Mouse (Mus musculus): ENCODE measurements around the gene Pgghg. TPM values are rescaled to one million over a fixed set of nuclear protein-coding genes. Genes with fewer than 3 reads are reported as not detected.

Pgghg gene
- polyA plus RNA-seq, 1 experiment, result 68.6 TPM

DNA sequence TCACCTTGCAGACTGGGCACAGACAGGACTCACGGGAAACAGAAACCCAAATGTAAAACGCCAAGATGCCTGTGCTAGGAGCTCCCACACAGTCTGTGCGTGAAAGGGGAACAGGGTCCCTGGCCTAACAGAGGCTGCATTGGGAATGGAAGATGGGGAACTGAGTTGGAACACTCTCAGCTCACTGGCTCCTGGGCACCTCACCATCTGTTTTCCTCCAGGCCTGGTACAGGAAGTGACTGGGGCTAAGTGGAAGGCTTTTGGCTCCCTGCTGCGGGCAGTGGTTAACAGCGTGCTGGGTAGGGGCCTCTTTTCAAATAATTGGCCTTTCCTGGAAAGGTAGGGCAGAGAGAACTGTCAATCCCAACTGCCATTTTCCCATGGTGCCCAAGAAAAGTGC, 49.4 kb downstream of the Pgghg start:
- no peak overlapping the region for H3K4me3 ChIP-seq (ENCODE audit: control insufficient read depth, insufficient read depth, low read length)
- DNase-seq, result no peak
- no peak overlapping the region for H3K27ac ChIP-seq (ENCODE audit: control insufficient read depth, insufficient read depth, low read length)
- H3K27me3 ChIP-seq (ENCODE audit: control insufficient read depth, insufficient read depth, low read length), result no peaks in the 10 kb centered on the region
- WGBS, result 29% methylated on average over 5 of the region's 5 CpGs
- no peaks in the 10 kb centered on the region for H3K36me3 ChIP-seq (ENCODE audit: control insufficient read depth, insufficient read depth, low read length)
- TF ChIP-seq POLR2A (IDR thresholded peaks at IDR 0.05; ENCODE audit: control insufficient read depth, extremely low read depth, insufficient read depth, low read length, poor library complexity) (no peak), CTCF (IDR thresholded peaks at IDR 0.05; ENCODE audit: borderline replicate concordance, control insufficient read depth, extremely low read depth, insufficient read depth, low read length, poor library complexity) (no peak)
- peaks cover 10% of the 10 kb centered on the region for H3K4me1 ChIP-seq (replicated peaks; ENCODE audit: control insufficient read depth, insufficient read depth, low read length)

DNA sequence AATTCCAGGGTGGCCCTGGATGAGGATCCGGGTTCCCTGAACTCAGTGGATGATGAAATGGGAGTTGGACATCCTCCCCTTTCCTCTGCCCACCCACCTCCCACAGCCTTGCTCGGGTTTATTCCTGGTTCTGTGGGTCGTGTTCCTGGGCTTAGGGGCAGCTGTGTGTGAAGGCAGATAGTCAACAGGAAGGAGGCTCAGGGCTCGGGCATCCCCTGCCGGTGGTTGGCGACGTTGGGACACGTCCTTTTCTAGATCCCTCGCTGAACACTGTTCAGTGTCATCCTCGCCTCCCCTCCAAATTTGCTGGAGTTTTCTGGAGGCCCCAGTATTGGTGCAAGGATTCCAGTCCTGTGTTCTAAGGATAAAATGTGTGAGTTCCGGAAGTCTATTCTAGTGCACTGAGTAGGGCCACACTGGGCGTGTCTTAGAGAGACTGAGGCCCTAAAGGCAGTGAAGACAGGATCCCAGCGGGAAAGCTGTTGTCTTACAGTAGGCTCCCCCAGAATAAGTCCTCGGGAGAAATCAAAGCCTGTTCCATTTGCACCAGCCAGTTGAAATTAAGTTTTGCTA, 50.0 kb downstream of the Pgghg start:
- Histone ChIP-seq H3K36me3 (ENCODE audit: control insufficient read depth, insufficient read depth, low read length) (no peaks in the 10 kb centered on the region), H3K4me3 (ENCODE audit: control insufficient read depth, insufficient read depth, low read length) (no peak overlapping the region), H3K27ac (ENCODE audit: control insufficient read depth, insufficient read depth, low read length) (no peak overlapping the region), H3K4me1 (replicated peaks; ENCODE audit: control insufficient read depth, insufficient read depth, low read length) (peaks cover 10% of the 10 kb centered on the region), H3K27me3 (ENCODE audit: control insufficient read depth, insufficient read depth, low read length) (no peaks in the 10 kb centered on the region)
- DNase-seq, result no peak
- 43% methylated on average over 14 of the region's 14 CpGs for whole genome bisulfite sequencing
- TF ChIP-seq CTCF (IDR thresholded peaks at IDR 0.05; ENCODE audit: borderline replicate concordance, control insufficient read depth, extremely low read depth, insufficient read depth, low read length, poor library complexity) (no peak), POLR2A (IDR thresholded peaks at IDR 0.05; ENCODE audit: control insufficient read depth, extremely low read depth, insufficient read depth, low read length, poor library complexity) (no peak)

Other genes with a start within 250 kb of the Pgghg start
- not detected in 2 replicates for gene Olfr541, start 244.1 kb upstream of the Pgghg start, polyA plus RNA-seq (2012; rRNA removed)
- gene Cyp2e1, start 177.7 kb upstream of the Pgghg start, polyA plus RNA-seq (2012; rRNA removed), result 11.2 and 12.2 TPM in 2 replicates
- gene Syce1, start 153.5 kb upstream of the Pgghg start, polyA plus RNA-seq (2012; rRNA removed), result 0.27 TPM in 1 of 2 replicates, not detected in the other
- gene Zfp941, start 119.2 kb upstream of the Pgghg start, polyA plus RNA-seq (2012; rRNA removed), result 0.04 and 0.22 TPM in 2 replicates
- 12.9 and 15.9 TPM in 2 replicates for gene Urah, start 106.4 kb upstream of the Pgghg start, polyA plus RNA-seq (2012; rRNA removed)
- gene Scgb1c1, start 95.8 kb upstream of the Pgghg start, polyA plus RNA-seq (2012; rRNA removed), result 2.0 and 3.2 TPM in 2 replicates
- gene Odf3, start 93.6 kb upstream of the Pgghg start, polyA plus RNA-seq (2012; rRNA removed), result 0.20 TPM in 1 of 2 replicates, not detected in the other
- not detected in 2 replicates for gene Gm45785, start 85.1 kb upstream of the Pgghg start, polyA plus RNA-seq (2012; rRNA removed)
- 175 and 181 TPM in 2 replicates for gene Ric8a, start 84.4 kb upstream of the Pgghg start, polyA plus RNA-seq (2012; rRNA removed)
- gene Bet1l, start 83.8 kb upstream of the Pgghg start, polyA plus RNA-seq (2012; rRNA removed), result 26.5 and 31.8 TPM in 2 replicates
- gene Psmd13, start 59.4 kb upstream of the Pgghg start, polyA plus RNA-seq (2012; rRNA removed), result 99.7 and 100 TPM in 2 replicates
- gene Sirt3, start 59.1 kb upstream of the Pgghg start, polyA plus RNA-seq (2012; rRNA removed), result 23.1 and 27.6 TPM in 2 replicates
- 159 and 231 TPM in 2 replicates for gene Cox8b, start 40.9 kb upstream of the Pgghg start, polyA plus RNA-seq (2012; rRNA removed)
- gene Nlrp6, start 20.5 kb upstream of the Pgghg start, polyA plus RNA-seq (2012; rRNA removed), result 0.32 and 0.71 TPM in 2 replicates
- 0.43 and 0.81 TPM in 2 replicates for gene Ifitm5, start 8.9 kb downstream of the Pgghg start, polyA plus RNA-seq (2012; rRNA removed)
- gene Gm45717, start 14.5 kb downstream of the Pgghg start, polyA plus RNA-seq (2012; rRNA removed), result not detected in 2 replicates
- 207 and 296 TPM in 2 replicates for gene Ifitm2, start 14.6 kb downstream of the Pgghg start, polyA plus RNA-seq (2012; rRNA removed)
- 39.0 and 60.9 TPM in 2 replicates for gene Ifitm1, start 25.8 kb downstream of the Pgghg start, polyA plus RNA-seq (2012; rRNA removed)
- gene Ifitm3, start 69.4 kb downstream of the Pgghg start, polyA plus RNA-seq (2012; rRNA removed), result 309 and 397 TPM in 2 replicates
- gene Ifitm6, start 76.5 kb downstream of the Pgghg start, polyA plus RNA-seq (2012; rRNA removed), result 4.7 and 5.9 TPM in 2 replicates
- gene Gm17387, start 87.7 kb downstream of the Pgghg start, polyA plus RNA-seq (2012; rRNA removed), result not detected in 2 replicates
- gene B4galnt4, start 119.7 kb downstream of the Pgghg start, polyA plus RNA-seq (2012; rRNA removed), result 1.4 and 1.6 TPM in 2 replicates
- gene Pkp3, start 136.8 kb downstream of the Pgghg start, polyA plus RNA-seq (2012; rRNA removed), result 46.8 and 49.9 TPM in 2 replicates
- 62.4 and 67.3 TPM in 2 replicates for gene Sigirr, start 159.2 kb downstream of the Pgghg start, polyA plus RNA-seq (2012; rRNA removed)
- 1.5 and 2.9 TPM in 2 replicates for gene Ano9, start 176.4 kb downstream of the Pgghg start, polyA plus RNA-seq (2012; rRNA removed)
- 29.9 and 33.8 TPM in 2 replicates for gene Ptdss2, start 181.0 kb downstream of the Pgghg start, polyA plus RNA-seq (2012; rRNA removed)
- gene Rnh1, start 231.5 kb downstream of the Pgghg start, polyA plus RNA-seq (2012; rRNA removed), result 59.0 and 75.9 TPM in 2 replicates